Mouse (Mus musculus) embryo, embryonic 10.5 days (tissue): ENCODE results near the gene Fopnl.

Experiments used
- DNase-seq: peaks from one replicate; pipeline ENCODE4 v3.0.0-alpha.2; 2015; ENCODE audit warnings: low spot score

The Fopnl gene

DNA sequence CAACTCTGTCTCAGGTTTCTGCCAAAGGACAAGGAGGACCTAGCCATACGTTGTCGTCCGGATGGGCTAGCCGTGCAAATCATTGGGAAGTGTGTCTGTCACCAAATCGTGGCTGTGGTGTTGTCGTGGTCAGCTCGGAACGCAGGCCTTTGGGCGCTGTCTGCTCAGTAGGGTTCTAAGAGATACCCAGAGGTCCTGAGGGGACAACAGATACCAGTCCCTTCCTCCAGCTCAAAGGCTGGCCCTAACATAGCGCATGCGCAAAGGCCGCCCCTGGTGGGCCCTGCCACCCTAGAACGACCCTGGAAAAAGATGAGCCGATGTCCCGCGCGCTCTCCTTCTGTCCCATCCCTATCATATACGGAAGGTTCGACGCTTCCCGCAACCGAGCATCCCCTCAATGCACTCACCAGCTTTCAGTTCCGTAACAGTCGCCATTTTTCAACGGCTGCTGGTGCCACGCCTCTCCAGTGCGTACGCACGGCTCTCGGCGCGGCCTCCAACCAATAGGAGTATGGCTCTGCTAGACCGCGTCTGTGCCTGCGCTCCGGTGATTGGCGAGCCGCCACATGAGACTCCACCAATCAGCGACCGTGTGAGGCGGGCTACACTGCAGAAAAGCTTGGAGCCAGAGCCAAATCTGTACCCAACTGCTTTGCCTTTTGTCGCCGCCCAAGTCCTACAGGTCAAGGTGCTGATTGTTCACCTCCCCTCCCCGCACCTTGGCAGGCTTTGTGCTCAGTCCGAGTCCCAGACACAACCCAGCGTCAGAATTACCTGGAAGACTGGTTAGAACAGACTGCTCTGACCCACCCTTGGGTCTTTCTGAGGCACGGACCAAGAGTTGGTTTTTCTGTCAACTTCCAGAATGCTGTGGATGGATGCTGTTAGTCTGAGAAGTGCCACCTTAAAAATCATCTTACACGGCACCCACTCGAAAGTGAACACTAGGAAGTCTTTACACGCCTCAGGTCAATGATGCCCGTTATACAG lies at the start of gene Fopnl:
Gene Fopnl (minus strand): TSS at position 522 of the 993 bp plus-strand sequence.
- peak; percentile 98 for DNase-seq

DNA sequence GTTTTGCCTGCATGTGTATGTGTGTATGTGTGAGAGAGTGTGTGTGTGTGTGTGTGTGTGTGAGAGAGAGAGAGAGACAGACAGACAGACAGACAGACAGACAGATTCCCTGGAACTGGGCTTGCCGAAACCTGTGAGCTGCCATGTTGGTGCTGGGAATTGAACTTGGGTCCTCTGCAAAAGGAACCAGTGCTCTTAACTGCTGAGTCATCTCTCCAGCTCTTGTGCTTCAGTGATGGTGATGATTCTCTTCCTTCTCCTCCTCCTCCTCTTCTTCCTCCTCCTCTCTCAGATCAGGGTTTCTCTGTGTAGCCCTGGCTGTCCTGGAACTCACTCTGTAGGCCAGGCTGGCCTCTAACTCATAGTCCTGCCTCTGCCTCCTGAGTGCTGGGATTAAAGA lies 48.8 kb upstream of the Fopnl start:
- DNase-seq = no peak

DNA sequence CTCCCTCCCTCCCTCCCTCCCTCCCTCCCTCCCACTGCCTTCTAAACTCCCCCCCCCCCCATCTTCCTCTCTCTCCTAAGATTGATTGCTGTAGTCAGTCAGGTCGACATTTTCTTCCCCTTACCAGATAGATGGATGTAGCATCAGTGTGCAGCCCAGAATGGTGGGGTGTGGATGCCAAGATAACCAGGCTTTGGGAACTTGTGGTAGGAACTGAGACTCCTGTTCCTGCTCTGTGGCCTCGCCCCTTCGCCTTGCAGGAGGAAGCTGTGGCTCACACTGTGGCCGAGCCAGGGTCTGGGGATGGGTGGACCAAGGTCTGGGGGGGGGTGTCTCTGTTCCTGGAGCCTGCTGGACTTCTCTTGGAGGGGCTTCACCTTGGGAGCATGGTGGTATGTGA lies 48.3 kb upstream of the Fopnl start:
- no peak for DNase-seq

- no peak for DNase-seq
Measured at GRCm38 (mm10) chr16:14364066-14364465, 46.9 kb upstream of the Fopnl start.

DNA sequence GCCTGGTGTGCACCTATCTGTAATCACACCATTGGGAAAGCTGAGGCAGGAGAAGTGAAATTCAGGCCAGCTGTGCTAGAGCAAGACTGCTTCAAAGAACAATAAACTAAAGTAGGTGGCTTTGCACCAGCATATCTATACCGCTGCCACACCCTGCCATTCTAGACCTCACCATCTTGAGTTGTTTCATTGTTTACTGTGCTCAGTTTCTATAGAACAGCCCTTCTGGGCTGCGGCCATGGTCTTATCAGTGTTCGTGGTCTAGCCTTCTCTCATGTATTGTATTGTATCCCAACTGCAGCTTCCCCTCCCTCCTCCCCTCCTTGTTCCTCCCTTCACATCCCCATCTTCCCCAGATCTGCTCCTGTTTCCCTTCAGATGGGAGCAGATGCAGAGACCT lies 46.3 kb upstream of the Fopnl start:
- DNase-seq = no peak

DNA sequence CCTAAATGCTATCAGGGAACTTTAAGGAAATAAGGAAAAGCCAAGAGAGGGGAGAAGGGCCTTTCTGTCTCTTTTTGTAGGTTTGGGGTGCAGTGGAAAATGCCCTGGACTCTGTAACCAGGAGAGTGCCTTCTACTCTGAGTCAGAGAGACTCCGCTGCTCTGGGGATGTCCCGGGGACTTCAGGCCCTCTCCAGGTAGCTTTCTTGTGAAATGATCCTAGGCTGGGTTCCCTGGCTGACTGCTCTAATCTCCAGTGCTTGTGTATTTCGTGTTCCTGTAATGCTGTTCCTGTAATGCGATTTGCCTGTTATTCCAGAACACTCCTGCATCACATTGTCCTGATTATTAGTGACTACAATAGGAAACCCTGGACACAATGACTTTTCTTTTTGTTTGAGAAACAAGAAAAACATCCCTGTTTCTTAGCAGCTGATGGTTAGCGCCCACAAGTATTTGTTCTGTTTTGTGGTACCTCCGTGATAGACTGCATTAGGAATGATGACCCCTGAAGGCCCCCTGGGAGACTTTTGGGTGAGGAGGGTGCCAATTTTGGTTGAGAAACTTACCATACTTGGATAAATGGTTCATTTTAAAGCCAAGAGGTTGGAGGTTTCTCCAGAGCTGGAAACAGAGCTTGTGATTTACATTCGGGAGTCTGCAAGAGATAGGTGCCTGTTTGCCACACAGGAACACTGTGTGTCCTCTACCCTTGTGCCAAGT lies 45.1 kb upstream of the Fopnl start:
- peak; percentile 39 for DNase-seq

- DNase-seq = peak; percentile 74
Measured at GRCm38 (mm10) chr16:14361362-14362098, 44.3 kb upstream of the Fopnl start, which contains the start of gene Abcc1. Gene Abcc1, plus strand, starts transcription at chr16:14361558.

DNA sequence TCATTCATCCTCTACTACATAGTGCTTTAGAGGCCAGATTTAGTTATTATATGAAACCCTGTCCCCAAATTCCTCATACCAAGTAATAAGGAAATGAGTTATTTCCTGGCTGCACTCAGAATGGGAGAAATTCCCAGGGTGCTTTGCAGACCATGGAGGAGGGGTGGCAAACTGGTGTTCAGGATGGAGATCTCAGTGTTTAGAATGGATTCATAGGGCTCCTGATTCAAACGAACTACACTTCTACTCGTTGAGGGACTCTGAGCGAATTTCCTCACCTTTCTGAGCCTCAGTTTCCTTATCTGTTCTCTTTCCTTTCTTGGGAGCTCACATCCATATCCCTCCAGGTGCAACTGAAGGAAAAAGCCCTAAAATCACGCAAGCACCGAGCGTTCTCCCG lies 43.7 kb upstream of the Fopnl start:
- peak; percentile 47 for DNase-seq

- no peak for DNase-seq
Measured at GRCm38 (mm10) chr16:14358531-14358930, 41.3 kb upstream of the Fopnl start.

DNA sequence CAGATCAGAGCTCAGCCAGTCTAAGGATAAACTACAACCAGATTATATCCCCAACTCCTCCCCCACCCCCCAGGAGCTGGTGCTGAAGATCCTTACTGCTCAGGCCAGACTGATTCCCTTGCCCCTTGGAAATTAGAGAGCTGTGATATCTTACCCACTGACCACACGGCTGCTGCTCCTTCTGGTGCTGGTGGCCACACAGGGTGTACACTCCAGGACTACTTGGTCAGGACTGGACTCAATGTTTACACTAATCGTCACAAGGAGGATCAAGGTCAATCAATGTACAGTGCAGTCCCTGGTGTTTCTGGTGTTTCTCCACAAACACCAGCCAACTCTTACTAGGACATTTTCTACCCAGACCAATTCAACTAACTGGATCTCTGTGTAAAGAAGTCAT lies 40.7 kb upstream of the Fopnl start:
- no peak for DNase-seq

- DNase-seq = no peak
Measured at GRCm38 (mm10) chr16:14352663-14353062, 35.5 kb upstream of the Fopnl start.

DNA sequence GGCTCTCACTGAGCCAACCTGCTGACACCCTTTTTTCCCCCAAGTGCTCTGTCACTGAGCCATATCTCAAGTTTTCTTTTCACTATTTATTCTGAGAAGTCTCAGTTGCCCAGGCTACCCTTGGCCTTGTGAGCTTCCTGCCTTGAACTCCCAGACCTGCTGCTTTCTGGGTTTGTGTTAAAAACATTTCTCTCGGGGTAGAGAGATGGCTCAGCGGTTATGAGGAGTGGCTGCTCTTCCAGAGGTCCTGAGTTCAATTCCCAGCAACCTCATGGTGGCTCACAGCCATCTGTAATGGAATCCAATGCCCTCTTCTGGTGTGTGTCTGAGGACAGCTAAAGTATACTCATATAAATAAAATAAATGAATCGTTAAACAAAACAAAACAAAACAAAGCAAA lies 35.0 kb upstream of the Fopnl start:
- no peak for DNase-seq

DNA sequence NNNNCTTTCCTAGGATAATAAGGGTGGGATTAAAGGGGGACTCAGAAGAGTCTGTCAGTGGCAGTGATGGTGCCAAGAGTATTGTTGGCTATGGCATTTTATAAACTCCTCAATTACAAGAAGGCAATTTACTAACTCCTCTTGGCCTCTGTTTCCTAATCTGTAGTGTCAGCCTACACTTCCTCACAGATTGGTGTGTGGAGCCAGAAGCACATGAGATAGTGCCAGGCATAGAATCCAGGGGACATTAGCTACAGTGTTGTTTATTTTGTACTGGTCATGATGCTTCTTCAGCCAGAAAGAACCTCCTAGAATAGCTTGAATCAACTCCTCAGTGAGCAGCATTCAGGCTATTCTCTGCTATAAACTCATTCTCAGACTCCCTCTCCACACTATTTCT lies 34.4 kb upstream of the Fopnl start:
- no peak for DNase-seq

DNA sequence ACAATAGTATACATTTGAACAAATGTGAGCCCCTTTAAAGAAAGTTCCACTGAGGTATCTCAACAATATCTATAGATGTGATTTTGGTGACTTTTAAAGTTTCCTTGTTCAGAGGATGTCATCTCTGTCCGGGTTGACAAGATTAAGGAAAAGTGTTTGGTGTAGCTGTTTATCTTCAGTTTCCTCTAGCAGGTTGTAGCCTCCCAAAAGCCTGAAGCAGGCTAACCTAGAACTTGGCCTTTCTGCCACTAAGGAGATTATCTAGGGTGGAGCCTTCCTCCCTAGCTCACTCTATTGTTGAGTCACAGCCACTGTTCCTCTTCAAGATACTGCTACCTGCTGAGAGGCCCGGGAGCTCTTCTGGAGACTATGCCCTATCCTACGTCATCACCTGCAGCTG lies 27.8 kb upstream of the Fopnl start:
- no peak for DNase-seq

- DNase-seq = no peak
Measured at GRCm38 (mm10) chr16:14328156-14328555, 11.0 kb upstream of the Fopnl start.

DNA sequence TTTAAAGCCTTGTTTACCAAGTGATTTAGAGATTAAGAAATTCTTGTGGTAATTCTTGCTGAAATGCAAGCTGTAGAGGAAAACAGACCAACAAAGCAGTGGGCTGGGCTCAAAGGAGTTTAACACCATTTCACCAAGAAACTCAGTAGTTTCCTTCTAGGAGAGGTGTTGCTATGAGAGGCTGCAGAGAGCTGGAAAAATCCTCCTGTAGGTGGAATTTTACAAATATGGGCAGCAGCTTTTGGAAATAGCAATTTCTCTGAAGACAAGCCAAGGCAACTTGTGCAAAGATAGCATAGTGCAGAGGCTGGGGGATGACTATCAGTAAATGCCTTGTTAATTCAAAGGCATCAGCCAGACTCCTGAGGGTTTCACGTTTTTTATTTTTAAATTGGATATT lies 3.3 kb upstream of the Fopnl start:
- no peak for DNase-seq

DNA sequence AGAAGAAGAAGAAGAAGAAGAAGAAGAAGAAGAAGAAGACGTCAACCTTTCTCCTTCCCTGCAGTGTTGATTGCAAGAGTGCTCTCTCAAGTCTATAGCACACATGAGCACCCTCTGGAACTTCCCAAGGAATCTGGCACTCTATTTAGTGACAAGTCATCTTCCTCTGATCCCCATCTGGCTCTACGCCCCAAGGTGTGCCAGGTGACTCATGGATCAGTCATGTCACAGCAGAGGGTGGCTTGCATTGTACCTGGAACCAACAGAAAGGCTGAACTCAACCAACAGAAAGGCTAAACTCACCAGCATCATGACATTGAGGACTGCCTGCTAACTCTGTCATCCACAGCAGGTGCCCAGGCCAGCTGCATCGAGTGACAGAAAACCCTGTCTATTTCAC lies 2.5 kb upstream of the Fopnl start:
- DNase-seq = no peak

DNA sequence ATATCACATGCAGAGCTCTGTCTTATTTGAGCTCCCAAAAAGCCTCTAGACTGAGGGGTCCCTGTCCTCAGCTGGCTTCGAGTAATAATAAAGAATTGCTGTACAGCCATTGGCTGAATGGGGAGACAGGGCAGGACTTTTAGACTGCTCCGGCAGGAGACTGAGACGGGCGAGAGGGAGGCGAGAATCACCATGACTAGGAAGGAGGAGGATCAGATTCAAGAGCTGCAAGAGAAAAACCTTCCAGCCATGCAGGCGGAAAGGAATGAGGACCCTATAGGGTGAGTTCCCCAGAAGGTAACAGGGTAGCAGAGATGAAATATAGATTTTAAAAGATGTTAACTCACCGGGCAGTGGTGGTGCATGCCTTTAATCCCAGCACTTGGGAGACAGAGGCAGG lies 4.3 kb downstream of the Fopnl start:
- DNase-seq = no peak

DNA sequence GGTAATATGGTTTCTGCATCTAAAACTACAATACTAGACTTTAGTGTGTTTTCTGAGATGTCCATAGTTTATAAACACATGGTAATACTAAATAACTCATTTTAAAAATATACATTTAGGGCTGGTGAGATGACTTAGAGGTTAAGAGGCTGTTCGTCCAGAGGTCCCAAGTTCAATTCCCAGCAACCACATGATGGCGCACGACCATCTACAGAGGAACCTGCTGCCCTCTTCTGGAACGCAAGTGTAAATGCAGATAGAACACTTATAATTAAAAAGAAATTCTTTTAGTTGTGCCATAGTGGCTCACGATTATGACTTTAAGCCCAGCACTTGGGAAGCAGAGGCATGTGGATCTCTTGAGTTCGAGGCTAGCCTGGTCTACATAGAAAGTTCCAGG lies 5.8 kb downstream of the Fopnl start:
- DNase-seq = peak; percentile 57

GRCm38 (mm10) chr16:14309833-14310232 lies 7.4 kb downstream of the Fopnl start:
- no peak for DNase-seq

- DNase-seq = no peak
Measured at GRCm38 (mm10) chr16:14308245-14309073, 8.7 kb downstream of the Fopnl start.

DNA sequence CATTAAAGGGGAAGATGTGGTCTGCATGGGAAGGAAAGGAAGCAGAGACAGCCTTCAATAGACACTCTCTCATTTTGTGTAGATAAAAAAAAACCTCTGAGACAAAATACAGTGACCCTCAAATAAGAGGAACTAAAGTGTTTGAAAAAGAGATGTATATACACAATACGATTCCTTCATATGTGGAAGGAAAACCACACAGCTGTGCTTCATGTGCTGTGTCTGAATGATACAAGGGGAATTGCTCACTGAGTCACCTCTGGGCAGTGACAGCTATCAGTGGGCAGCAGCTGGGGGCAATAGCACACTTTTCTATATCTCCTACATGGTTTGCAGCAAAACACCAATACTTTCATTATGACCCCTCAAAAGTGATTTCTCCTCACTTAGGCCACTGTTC lies 9.8 kb downstream of the Fopnl start:
- no peak for DNase-seq
